Mouse (Mus musculus) testis, postnatal 10 days (tissue): ENCODE data around the gene Nr5a1.

Experiments
- DNase-seq: peaks from one replicate; pipeline ENCODE4 v3.0.0; 2021; ENCODE audit warnings: low spot score

Gene Nr5a1

GRCm38 (mm10) chr2:38652098-38652497, 62.2 kb downstream of the Nr5a1 start:
- no peak for DNase-seq

- DNase-seq, result no peak
These were observed 64.0 kb downstream of the Nr5a1 start for GRCm38 (mm10) chr2:38650340-38650739.

GRCm38 (mm10) chr2:38647661-38648060, 66.7 kb downstream of the Nr5a1 start:
- no peak for DNase-seq

GRCm38 (mm10) chr2:38647201-38647606, 67.1 kb downstream of the Nr5a1 start:
- DNase-seq, result no peak

GRCm38 (mm10) chr2:38645936-38646335, 68.4 kb downstream of the Nr5a1 start:
- peak; percentile 87 for DNase-seq

GRCm38 (mm10) chr2:38643625-38644427, 70.5 kb downstream of the Nr5a1 start, which contains the start of gene Psmb7:
Psmb7 (minus strand) TSS chr2:38644087.
- peak; percentile 95 for DNase-seq
